Mouse (Mus musculus): Measurements from ENCODE around the gene Cdh18.
"Not testable (repeated sequence)": the region's sequence is repeated elsewhere in the genome, so short reads cannot be mapped to it uniquely, and the experiment has no call there.

The Cdh18 gene

DNA sequence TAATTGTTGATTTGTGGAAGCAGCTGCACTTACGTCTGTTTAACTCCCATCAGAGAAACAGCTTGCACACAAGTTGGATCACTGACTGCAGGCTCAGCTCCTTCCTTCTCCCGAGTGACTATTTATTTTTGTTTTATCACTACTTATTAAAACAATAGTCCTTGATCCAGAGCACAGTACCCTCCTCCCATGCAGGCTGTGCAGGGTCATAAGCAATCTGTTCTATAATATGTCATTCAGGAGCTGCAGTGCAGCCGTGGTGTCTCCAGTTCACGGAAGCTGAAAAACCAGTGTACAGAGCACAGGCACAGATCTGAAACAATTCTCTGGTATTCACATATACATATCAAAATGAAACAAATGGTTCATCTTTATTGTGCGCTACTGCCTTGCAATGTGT lies 625.8 kb downstream of the Cdh18 start:
- DNase-seq (ENCODE audit: low read depth, low spot score) = no peak

GRCm38 (mm10) chr15:23212068-23212467 lies 663.2 kb downstream of the Cdh18 start:
- DNase-seq (ENCODE audit: low read depth, low spot score) = no peak

- no peak for DNase-seq (ENCODE audit: low read depth, low spot score)
Observed at GRCm38 (mm10) chr15:23230616-23231015, 681.8 kb downstream of the Cdh18 start.

GRCm38 (mm10) chr15:23257751-23258440 lies 709.1 kb downstream of the Cdh18 start:
- DNase-seq (ENCODE audit: low read depth, low spot score) = no peak

- DNase-seq (ENCODE audit: low read depth, low spot score) = no peak
Observed at GRCm38 (mm10) chr15:23278421-23278820, 729.6 kb downstream of the Cdh18 start.

- no peak for DNase-seq (ENCODE audit: low read depth, low spot score)
Observed at GRCm38 (mm10) chr15:23305018-23305417, 756.2 kb downstream of the Cdh18 start.

- no peak for DNase-seq (ENCODE audit: low read depth, low spot score)
Observed at GRCm38 (mm10) chr15:23316766-23317165, 767.9 kb downstream of the Cdh18 start.

DNA sequence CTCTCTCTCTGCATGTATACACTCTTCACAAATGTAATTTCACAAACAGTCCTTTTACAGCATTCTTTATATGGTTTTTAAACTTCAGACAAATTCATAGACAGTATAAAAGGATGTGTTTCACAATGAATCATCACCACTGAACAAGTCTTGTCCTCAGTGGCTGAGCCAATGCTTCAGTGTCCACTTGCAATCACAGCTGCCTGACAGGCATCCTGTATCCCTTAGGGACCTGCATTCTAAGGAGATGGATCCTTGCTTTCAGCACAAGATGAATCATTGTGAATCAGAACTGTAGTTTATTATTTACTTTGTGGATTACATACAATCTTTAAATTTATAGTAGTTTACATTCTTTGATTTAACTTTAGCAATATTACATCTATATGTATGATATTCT lies 768.6 kb downstream of the Cdh18 start:
- no peak for DNase-seq (ENCODE audit: low read depth, low spot score)

- not testable (repeated sequence) for DNase-seq (ENCODE audit: low read depth, low spot score)
Observed at GRCm38 (mm10) chr15:23340338-23340737, 791.5 kb downstream of the Cdh18 start.

DNA sequence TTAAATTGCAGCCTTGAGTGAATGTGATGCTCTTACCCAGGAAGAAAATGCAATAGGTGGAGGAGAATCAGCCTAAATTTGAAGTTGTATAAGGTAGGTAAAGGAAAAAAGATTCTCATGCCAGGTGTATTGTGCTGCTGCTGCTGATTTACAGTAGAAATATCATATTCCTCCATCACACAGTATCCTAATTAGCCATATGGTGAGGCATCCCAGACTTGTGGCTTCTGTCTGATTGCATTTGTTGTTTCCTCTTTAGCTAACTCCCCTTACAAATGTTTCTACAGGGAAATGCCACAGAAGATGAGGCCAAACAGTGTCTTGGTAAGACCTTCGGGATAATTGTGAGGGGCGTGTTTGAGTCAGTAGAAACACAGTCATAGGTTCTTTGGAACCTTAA lies 802.3 kb downstream of the Cdh18 start:
- no peak for DNase-seq (ENCODE audit: low read depth, low spot score)

GRCm38 (mm10) chr15:23366325-23366724 lies 817.5 kb downstream of the Cdh18 start:
- DNase-seq (ENCODE audit: low read depth, low spot score) = no peak

DNA sequence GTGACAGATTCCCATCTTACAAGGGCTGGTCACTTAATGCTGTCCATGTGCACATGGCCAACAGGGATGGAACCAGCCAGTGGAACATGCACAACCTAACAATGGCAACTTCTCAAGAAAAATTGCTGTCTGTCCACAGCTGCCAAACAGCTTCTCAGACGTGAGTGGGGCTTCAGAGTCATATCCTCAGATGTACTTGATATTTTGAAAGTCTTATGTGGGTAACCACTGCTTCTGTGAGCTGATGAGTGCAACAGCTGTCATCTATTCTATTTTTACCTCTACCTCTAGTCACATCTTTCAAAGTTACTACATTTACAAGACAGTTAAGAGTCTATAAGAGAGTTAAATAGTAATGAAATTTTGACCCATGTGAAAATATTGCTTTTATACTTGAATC lies 818.9 kb downstream of the Cdh18 start:
- no peak for DNase-seq (ENCODE audit: low read depth, low spot score)

- no peak for DNase-seq (ENCODE audit: low read depth, low spot score)
Observed at GRCm38 (mm10) chr15:23378016-23378750, 829.4 kb downstream of the Cdh18 start.

GRCm38 (mm10) chr15:23385816-23386215 lies 837.0 kb downstream of the Cdh18 start:
- no peak for DNase-seq (ENCODE audit: low read depth, low spot score)

DNA sequence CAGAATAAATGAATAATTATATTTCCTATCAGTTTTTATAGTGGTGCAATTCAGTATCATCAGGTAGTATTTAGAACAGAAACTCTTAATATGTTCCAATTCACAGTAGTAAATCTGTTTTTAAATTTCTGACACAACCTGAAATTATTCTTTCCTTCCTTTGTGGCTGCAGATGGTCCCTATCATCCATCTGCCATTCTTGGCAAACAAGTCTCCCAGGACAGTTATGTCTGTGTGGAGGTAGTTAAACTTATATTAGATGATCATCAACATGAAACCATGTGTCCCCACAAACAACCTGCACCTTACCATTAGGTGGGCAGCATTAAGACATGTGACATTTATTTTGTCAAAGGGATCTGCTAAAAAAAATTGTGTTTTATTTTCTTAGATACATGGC lies 847.8 kb downstream of the Cdh18 start:
- DNase-seq (ENCODE audit: low read depth, low spot score) = no peak

GRCm38 (mm10) chr15:23403792-23404191 lies 855.0 kb downstream of the Cdh18 start:
- no peak for DNase-seq (ENCODE audit: low read depth, low spot score)

GRCm38 (mm10) chr15:23408256-23408655 lies 859.4 kb downstream of the Cdh18 start:
- no peak for DNase-seq (ENCODE audit: low read depth, low spot score)

- DNase-seq (ENCODE audit: low read depth, low spot score) = no peak
Observed at GRCm38 (mm10) chr15:23416450-23417080, 867.7 kb downstream of the Cdh18 start.

- no peak for DNase-seq (ENCODE audit: low read depth, low spot score)
Observed at GRCm38 (mm10) chr15:23418158-23418557, 869.3 kb downstream of the Cdh18 start.

GRCm38 (mm10) chr15:23420010-23420409 lies 871.2 kb downstream of the Cdh18 start:
- no peak for DNase-seq (ENCODE audit: low read depth, low spot score)

- DNase-seq (ENCODE audit: low read depth, low spot score) = no peak
Observed at GRCm38 (mm10) chr15:23430021-23430420, 881.2 kb downstream of the Cdh18 start.

DNA sequence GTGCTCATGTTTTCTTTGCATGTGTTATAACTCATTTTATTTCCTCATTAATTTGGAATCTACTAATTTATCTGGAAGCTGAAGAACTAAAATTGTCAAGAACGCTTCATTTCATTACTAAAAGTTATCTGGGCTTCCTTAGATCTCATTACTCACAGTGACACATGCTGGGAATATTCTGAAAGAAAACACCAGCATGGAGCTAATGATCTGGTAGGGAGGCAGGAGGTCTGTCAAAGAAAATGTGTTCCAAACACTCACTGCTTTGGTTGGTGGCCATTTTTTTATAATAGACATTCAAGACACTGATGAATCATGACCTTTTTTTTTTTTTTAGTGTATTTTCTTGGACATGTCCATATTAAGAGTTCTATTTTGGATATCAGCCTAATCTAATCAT lies 899.7 kb downstream of the Cdh18 start:
- DNase-seq (ENCODE audit: low read depth, low spot score) = no peak

Data from R1 (cell line).